Mouse (Mus musculus): Measurements from ENCODE around the gene Gys1. TPM values are rescaled to one million over a fixed set of nuclear protein-coding genes. Genes with fewer than 3 reads are reported as not detected.
"Not testable (repeated sequence)": the region's sequence is repeated elsewhere in the genome, so short reads cannot be mapped to it uniquely, and the experiment has no call there.

Gys1 gene
- polyA plus RNA-seq, 1 experiment, result 24.8 TPM

DNA sequence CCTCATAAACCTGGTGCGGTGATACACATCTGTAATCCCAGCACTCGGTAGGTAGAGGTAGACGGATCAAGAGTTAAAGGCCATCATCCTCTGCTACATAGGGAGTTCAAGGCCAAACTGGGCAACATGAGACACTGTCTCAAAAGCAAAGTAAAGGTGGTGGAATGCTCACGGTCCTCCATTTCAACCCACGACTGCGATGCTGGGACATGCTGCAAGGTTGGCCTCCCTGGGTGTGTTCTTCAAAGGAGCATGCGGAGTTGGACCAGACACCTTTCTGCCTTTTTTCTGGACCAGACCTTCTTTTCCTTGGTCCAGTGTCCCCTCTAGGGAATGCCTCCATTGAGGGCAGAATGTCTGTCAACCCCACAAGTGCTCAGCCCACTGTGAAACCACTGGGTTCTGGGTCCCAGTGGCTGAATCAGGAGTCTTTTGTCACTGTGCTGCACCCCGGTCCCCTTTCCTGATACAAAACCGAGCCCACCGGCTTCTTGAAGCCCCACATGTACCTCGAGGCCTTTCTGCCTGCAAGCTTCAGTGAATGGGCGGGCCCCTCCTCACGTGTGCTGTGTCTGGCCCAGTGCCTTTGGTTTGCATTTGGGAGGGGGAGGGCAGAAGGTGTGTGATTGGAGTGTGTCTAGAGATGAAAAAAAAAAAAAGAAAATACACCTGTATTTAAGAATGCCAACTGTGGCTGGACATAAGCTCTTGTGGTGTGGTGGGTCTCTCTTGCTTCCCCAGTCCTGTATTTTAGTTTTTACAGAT is 21.5 kb downstream of the Gys1 start:
- 75% methylated on average over 13 of the region's 13 CpGs for WGBS
- Histone ChIP-seq H3K4me3 (replicated peaks; ENCODE audit: insufficient read depth, low read depth, low read length) (no peak overlapping the region), H3K4me1 (ENCODE audit: control insufficient read depth, insufficient read depth, low read length) (peaks cover 11% of the 10 kb centered on the region), H3K27me3 (ENCODE audit: control insufficient read depth, insufficient read depth, low read length) (no peaks in the 10 kb centered on the region), H3K27ac (ENCODE audit: insufficient read depth, low read length) (no peak overlapping the region)
- DNase-seq, result no peak
- TF ChIP-seq POLR2A (IDR thresholded peaks at IDR 0.05; ENCODE audit: borderline replicate concordance, insufficient read depth, low read length), result no peak
- no peak for TF ChIP-seq CTCF (IDR thresholded peaks at IDR 0.05; ENCODE audit: borderline replicate concordance, insufficient read depth, low read depth, low read length)

DNA sequence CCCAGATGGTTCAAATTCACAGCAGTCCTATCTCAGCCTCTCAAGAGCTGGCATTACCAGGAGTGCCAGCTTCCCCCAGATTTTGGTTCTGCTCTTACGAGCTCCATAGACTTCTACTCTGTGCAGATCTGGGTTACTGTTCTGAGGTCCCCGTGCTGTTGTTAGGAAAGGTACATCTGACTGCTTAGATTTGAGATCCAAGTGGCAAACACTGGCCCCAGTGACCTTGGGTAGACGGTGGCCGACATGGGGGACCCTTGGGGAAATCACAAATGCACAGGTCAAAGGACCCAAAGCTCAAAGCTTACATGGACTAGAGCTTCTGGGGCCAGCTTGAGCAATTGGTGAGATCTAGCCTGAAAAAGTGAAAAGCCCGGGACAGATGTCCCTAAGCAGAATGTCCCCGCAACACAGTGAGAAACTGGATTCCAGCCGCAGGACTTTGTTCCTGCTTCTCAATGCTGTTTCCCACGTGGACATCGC is 22.1 kb downstream of the Gys1 start:
- WGBS, result 49% methylated on average over 9 of the region's 9 CpGs
- Histone ChIP-seq H3K4me3 (replicated peaks; ENCODE audit: insufficient read depth, low read depth, low read length) (no peak overlapping the region), H3K27me3 (ENCODE audit: control insufficient read depth, insufficient read depth, low read length) (no peaks in the 10 kb centered on the region), H3K27ac (ENCODE audit: insufficient read depth, low read length) (no peak overlapping the region), H3K4me1 (ENCODE audit: control insufficient read depth, insufficient read depth, low read length) (peaks cover 11% of the 10 kb centered on the region)
- no peak for TF ChIP-seq CTCF (IDR thresholded peaks at IDR 0.05; ENCODE audit: borderline replicate concordance, insufficient read depth, low read depth, low read length)
- no peak for TF ChIP-seq POLR2A (IDR thresholded peaks at IDR 0.05; ENCODE audit: borderline replicate concordance, insufficient read depth, low read length)
- DNase-seq, result no peak

- no peak for TF ChIP-seq POLR2A (IDR thresholded peaks at IDR 0.05; ENCODE audit: borderline replicate concordance, insufficient read depth, low read length)
- TF ChIP-seq CTCF (IDR thresholded peaks at IDR 0.05; ENCODE audit: borderline replicate concordance, insufficient read depth, low read depth, low read length), result no peak
- no peak overlapping the region for H3K27ac ChIP-seq (ENCODE audit: insufficient read depth, low read length)
These were observed 22.8 kb downstream of the Gys1 start for GRCm38 (mm10) chr7:45457204-45458060.

DNA sequence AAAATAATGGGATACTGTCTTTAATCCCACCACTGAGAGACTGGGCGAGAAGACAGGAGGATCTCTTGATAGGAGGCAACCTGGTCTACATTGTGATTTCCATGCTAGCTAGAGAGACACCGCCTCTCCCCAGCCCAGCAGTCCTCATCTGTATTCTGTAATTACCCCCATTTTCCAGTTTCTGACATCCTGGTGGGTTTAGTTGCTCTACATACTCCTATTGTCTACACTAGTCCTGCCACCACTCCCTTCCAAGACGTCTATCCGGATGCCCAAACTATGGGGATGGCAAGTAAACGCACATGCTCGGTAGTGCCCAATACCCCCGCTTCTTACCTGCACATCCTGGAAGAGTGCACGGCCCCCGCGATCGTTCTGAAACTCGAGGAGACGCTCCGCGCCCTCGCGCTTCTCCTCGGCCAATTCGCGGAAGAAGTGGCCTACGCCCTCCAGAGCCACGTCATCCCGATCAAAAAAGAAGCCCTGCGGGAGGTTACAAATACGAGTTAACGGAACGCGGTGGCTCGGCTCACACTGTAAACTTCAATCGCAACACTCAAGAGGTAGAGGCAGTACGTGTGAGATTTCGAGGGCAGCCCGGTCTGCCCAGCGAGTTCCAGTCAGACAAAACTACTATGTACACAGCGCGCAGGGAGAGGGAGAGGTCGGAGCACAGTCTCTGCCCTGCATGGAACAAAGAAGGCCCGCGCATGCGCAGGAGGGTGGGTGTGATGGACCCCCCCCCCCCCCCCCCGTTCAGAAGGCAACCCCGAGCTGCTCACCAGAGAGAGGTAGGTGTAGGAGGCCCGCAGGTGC is 24.3 kb downstream of the Gys1 start:
- H3K4me3 ChIP-seq (replicated peaks; ENCODE audit: insufficient read depth, low read depth, low read length), result peak overlapping the region; percentile 96
- under 1% methylated on average over 43 of the region's 43 CpGs for WGBS
- no peaks in the 10 kb centered on the region for H3K27me3 ChIP-seq (ENCODE audit: control insufficient read depth, insufficient read depth, low read length)
- H3K27ac ChIP-seq (ENCODE audit: insufficient read depth, low read length), result peak overlapping the region; percentile 71
- TF ChIP-seq CTCF (IDR thresholded peaks at IDR 0.05; ENCODE audit: borderline replicate concordance, insufficient read depth, low read depth, low read length) (no peak), POLR2A (IDR thresholded peaks at IDR 0.05; ENCODE audit: borderline replicate concordance, insufficient read depth, low read length) (no peak)
- DNase-seq, result peak; percentile 81 to 86
- peaks cover 11% of the 10 kb centered on the region for H3K4me1 ChIP-seq (ENCODE audit: control insufficient read depth, insufficient read depth, low read length)

More at GRCm38 (mm10) chr7:45457204-45458060, 22.8 kb downstream of the Gys1 start:
- 38% methylated on average over 10 of the region's 10 CpGs for WGBS
- Histone ChIP-seq H3K4me3 (replicated peaks; ENCODE audit: insufficient read depth, low read depth, low read length) (peak overlapping the region; percentile 15), H3K4me1 (ENCODE audit: control insufficient read depth, insufficient read depth, low read length) (peaks cover 11% of the 10 kb centered on the region), H3K27me3 (ENCODE audit: control insufficient read depth, insufficient read depth, low read length) (no peaks in the 10 kb centered on the region)
- DNase-seq, result no peak

DNA sequence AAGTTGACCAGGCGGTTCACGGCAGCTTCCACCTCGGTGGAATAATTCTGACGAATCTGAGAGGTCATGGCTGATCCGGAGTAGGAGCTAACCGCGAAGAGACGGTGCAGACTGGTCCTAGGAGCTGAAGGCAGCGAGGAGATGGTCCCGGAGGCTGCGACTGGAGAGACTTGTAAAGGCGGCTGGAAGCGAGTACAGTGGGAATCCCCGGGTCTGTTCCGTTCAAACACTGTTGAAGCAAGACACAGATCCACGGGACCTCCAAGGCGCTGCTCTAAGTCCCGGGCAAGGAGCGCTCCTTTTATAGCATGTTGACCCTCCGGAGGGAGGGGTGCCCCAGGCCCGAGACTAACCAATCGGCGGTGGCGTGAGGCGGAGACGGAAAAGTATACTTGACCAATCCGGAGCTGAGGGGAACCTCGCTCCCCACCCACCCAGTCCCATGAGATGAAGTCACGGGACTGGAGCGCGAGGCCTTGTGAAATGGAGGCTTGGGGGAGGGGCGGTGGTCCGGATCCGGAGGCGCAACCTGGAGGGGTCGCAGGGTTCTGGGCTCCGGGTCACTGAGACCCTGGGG is 25.0 kb downstream of the Gys1 start, which contains the start of gene Ftl1:
Gene Ftl1, minus strand, starts transcription at position 321 of the 577 bp plus-strand sequence.
- under 1% methylated on average over 37 of the region's 37 CpGs for WGBS
- H3K4me3 ChIP-seq (replicated peaks; ENCODE audit: insufficient read depth, low read depth, low read length), result peak within 1 kb of the TSS; percentile 96
- not testable (repeated sequence) for H3K27me3 ChIP-seq (ENCODE audit: control insufficient read depth, insufficient read depth, low read length)
- peak; percentile 95 to 99 for DNase-seq
- TF ChIP-seq POLR2A (IDR thresholded peaks at IDR 0.05; ENCODE audit: borderline replicate concordance, insufficient read depth, low read length), result peak; percentile 94; the same call in 1 of the 2 replicates
- peaks cover 11% of the 10 kb centered on the region for H3K4me1 ChIP-seq (ENCODE audit: control insufficient read depth, insufficient read depth, low read length)
- peak within 1 kb of the TSS; percentile 89 for H3K27ac ChIP-seq (ENCODE audit: insufficient read depth, low read length)

- peak overlapping the region; percentile 27 for H3K4me3 ChIP-seq (replicated peaks; ENCODE audit: insufficient read depth, low read depth, low read length)
- H3K27ac ChIP-seq (ENCODE audit: insufficient read depth, low read length), result peak overlapping the region; percentile 89
- H3K4me1 ChIP-seq (ENCODE audit: control insufficient read depth, insufficient read depth, low read length), result peaks cover 11% of the 10 kb centered on the region
- no peak for DNase-seq
- 58% methylated on average over 7 of the region's 7 CpGs for WGBS
- H3K27me3 ChIP-seq (ENCODE audit: control insufficient read depth, insufficient read depth, low read length), result no peaks in the 10 kb centered on the region
- TF ChIP-seq POLR2A (IDR thresholded peaks at IDR 0.05; ENCODE audit: borderline replicate concordance, insufficient read depth, low read length), result no peak
- TF ChIP-seq CTCF (IDR thresholded peaks at IDR 0.05; ENCODE audit: borderline replicate concordance, insufficient read depth, low read depth, low read length), result no peak
These were observed 25.7 kb downstream of the Gys1 start for GRCm38 (mm10) chr7:45460377-45460776.

GRCm38 (mm10) chr7:45460860-45461314 is 26.2 kb downstream of the Gys1 start:
- H3K4me1 ChIP-seq (ENCODE audit: control insufficient read depth, insufficient read depth, low read length), result peaks cover 11% of the 10 kb centered on the region
- peak; percentile 47 to 48 for DNase-seq
- peak overlapping the region; percentile 89 for H3K27ac ChIP-seq (ENCODE audit: insufficient read depth, low read length)
- no peak overlapping the region for H3K4me3 ChIP-seq (replicated peaks; ENCODE audit: insufficient read depth, low read depth, low read length)
- no peaks in the 10 kb centered on the region for H3K27me3 ChIP-seq (ENCODE audit: control insufficient read depth, insufficient read depth, low read length)
- 26% methylated on average over 13 of the region's 13 CpGs for WGBS
- TF ChIP-seq CTCF (IDR thresholded peaks at IDR 0.05; ENCODE audit: borderline replicate concordance, insufficient read depth, low read depth, low read length) (no peak), POLR2A (IDR thresholded peaks at IDR 0.05; ENCODE audit: borderline replicate concordance, insufficient read depth, low read length) (no peak)
